Mouse (Mus musculus): Measurements from ENCODE around the gene Rftn1.
"Not testable (repeated sequence)": the region's sequence is repeated elsewhere in the genome, so short reads cannot be mapped to it uniquely, and the experiment has no call there.

Gene Rftn1

GRCm38 (mm10) chr17:50127045-50127813, 63.2 kb downstream of the Rftn1 start:
- no peak for DNase-seq (ENCODE audit: low spot score in 2 of 2)

GRCm38 (mm10) chr17:50126545-50126944, 63.9 kb downstream of the Rftn1 start:
- DNase-seq (ENCODE audit: low spot score in 2 of 2): no peak

- DNase-seq (ENCODE audit: low spot score in 2 of 2): no peak
Observed at GRCm38 (mm10) chr17:50125900-50126299, 64.6 kb downstream of the Rftn1 start.

- DNase-seq (ENCODE audit: low spot score in 2 of 2): no peak
Observed at GRCm38 (mm10) chr17:50125245-50125798, 65.2 kb downstream of the Rftn1 start.

GRCm38 (mm10) chr17:50124708-50125107, 65.8 kb downstream of the Rftn1 start:
- DNase-seq (ENCODE audit: low spot score in 2 of 2): no peak

- DNase-seq (ENCODE audit: low spot score in 2 of 2): no peak
Observed at GRCm38 (mm10) chr17:50122555-50122954, 67.9 kb downstream of the Rftn1 start.

GRCm38 (mm10) chr17:50120098-50120497, 70.4 kb downstream of the Rftn1 start:
- no peak for DNase-seq (ENCODE audit: low spot score in 2 of 2)

- DNase-seq (ENCODE audit: low spot score in 2 of 2): no peak
Observed at GRCm38 (mm10) chr17:50117461-50117860, 73.0 kb downstream of the Rftn1 start.

GRCm38 (mm10) chr17:50116980-50117379, 73.5 kb downstream of the Rftn1 start:
- DNase-seq (ENCODE audit: low spot score in 2 of 2): no peak

- DNase-seq (ENCODE audit: low spot score in 2 of 2): not testable (repeated sequence)
Observed at GRCm38 (mm10) chr17:50116401-50116800, 74.1 kb downstream of the Rftn1 start.

- not testable (repeated sequence) for DNase-seq (ENCODE audit: low spot score in 2 of 2)
Observed at GRCm38 (mm10) chr17:50115716-50116115, 74.8 kb downstream of the Rftn1 start.

- no peak for DNase-seq (ENCODE audit: low spot score in 2 of 2)
Observed at GRCm38 (mm10) chr17:50114659-50115058, 75.8 kb downstream of the Rftn1 start.

GRCm38 (mm10) chr17:50110650-50111415, 79.6 kb downstream of the Rftn1 start:
- no peak for DNase-seq (ENCODE audit: low spot score in 2 of 2)

GRCm38 (mm10) chr17:50106811-50107210, 83.7 kb downstream of the Rftn1 start:
- no peak for DNase-seq (ENCODE audit: low spot score in 2 of 2)

- DNase-seq (ENCODE audit: low spot score in 2 of 2): no peak
Observed at GRCm38 (mm10) chr17:50104131-50104530, 86.3 kb downstream of the Rftn1 start.

- no peak for DNase-seq (ENCODE audit: low spot score in 2 of 2)
Observed at GRCm38 (mm10) chr17:50101416-50101815, 89.1 kb downstream of the Rftn1 start.

GRCm38 (mm10) chr17:50100070-50100469, 90.4 kb downstream of the Rftn1 start:
- DNase-seq (ENCODE audit: low spot score in 2 of 2): no peak

GRCm38 (mm10) chr17:50099378-50099777, 91.1 kb downstream of the Rftn1 start:
- DNase-seq (ENCODE audit: low spot score in 2 of 2): no peak

GRCm38 (mm10) chr17:50098297-50098696, 92.2 kb downstream of the Rftn1 start:
- DNase-seq (ENCODE audit: low spot score in 2 of 2): no peak

GRCm38 (mm10) chr17:50097831-50098230, 92.6 kb downstream of the Rftn1 start:
- no peak for DNase-seq (ENCODE audit: low spot score in 2 of 2)

- no peak for DNase-seq (ENCODE audit: low spot score in 2 of 2)
Observed at GRCm38 (mm10) chr17:50096305-50096704, 94.2 kb downstream of the Rftn1 start.

GRCm38 (mm10) chr17:50094596-50094995, 95.9 kb downstream of the Rftn1 start:
- no peak for DNase-seq (ENCODE audit: low spot score in 2 of 2)

GRCm38 (mm10) chr17:50094077-50094476, 96.4 kb downstream of the Rftn1 start:
- no peak for DNase-seq (ENCODE audit: low spot score in 2 of 2)
